Mouse (Mus musculus) kidney, embryonic 14.5 days (tissue): ENCODE results near the gene Ryr3. TPM values are rescaled to one million over a fixed set of nuclear protein-coding genes. Genes with fewer than 3 reads are reported as not detected.

Experiments
- ATAC-seq: fragments of 200-750 bp; cut with Nextera tagmentation; 2 replicates; pipeline ENCODE4 v1.8.0; 2017; ENCODE audit warnings: moderate number of reproducible peaks, mild to moderate bottlenecking, moderate TSS enrichment, moderate library complexity; ENCODE audit not compliant: low FRiP score, low TSS enrichment
- H3K27ac ChIP-seq: fragments of 300-500 bp; sonication (generic); 2 replicates; pipeline ENCODE4 v1.5.1; 2014; ENCODE audit warnings: low read depth, mild to moderate bottlenecking, low read length, moderate library complexity, mixed read lengths
- H3K27me3 ChIP-seq: fragments of 300-500 bp; sonication (generic); 2 replicates; pipeline ENCODE4 v1.6.1; 2014; ENCODE audit warnings: mild to moderate bottlenecking, low read length; ENCODE audit not compliant: control insufficient read depth, insufficient read depth
- H3K36me3 ChIP-seq: fragments of 300-500 bp; sonication (generic); 2 replicates; pipeline ENCODE4 v1.6.1; 2014; ENCODE audit warnings: low read length, mixed read lengths; ENCODE audit not compliant: control insufficient read depth, insufficient read depth
- H3K4me1 ChIP-seq: fragments of 300-500 bp; sonication (generic); 2 replicates; pipeline ENCODE4 v1.6.1; 2014; ENCODE audit warnings: low read length, mixed read lengths; ENCODE audit not compliant: control insufficient read depth, insufficient read depth
- H3K4me2 ChIP-seq: fragments of 300-500 bp; sonication (generic); replicated peaks from 2 replicates; pipeline ENCODE4 v1.6.1; 2014; ENCODE audit warnings: low read depth, mild to moderate bottlenecking, low read length
- H3K4me3 ChIP-seq: fragments of 300-500 bp; sonication (generic); 2 replicates; pipeline ENCODE4 v1.5.1; 2014; ENCODE audit warnings: mild to moderate bottlenecking, low read length
- H3K9ac ChIP-seq: fragments of 300-500 bp; sonication (generic); 2 replicates; pipeline ENCODE4 v1.6.1; 2014; ENCODE audit warnings: low read depth, mild to moderate bottlenecking, low read length, moderate library complexity
- H3K9me3 ChIP-seq: fragments of 300-500 bp; sonication (generic); 2 replicates; pipeline ENCODE4 v1.6.1; 2016; ENCODE audit warnings: low read length; ENCODE audit not compliant: control insufficient read depth
- WGBS: fragments of 180-500 bp; shearing (Covaris S2); extraction: QIAGEN DNeasy Blood & Tissue Kit; methylation state at CpG from one replicate; pipeline ENCODE4 v1.1.7; 2014; 5-methylcytosine and 5-hydroxymethylcytosine counted together
- polyA plus RNA-seq: library from polyadenylated mRNA; unstranded; fragments of >200 nt; fragmentation: Nextera tagmentation; extraction: Ambion mirVana; gene quantifications from 2 replicates; pipeline ENCODE4 v1.2.1, GENCODE M21; 2014

Ryr3 gene
- polyA plus RNA-seq, 1 experiment from 2014 or later = 1.0 TPM

- Histone ChIP-seq H3K36me3 (no peaks in the 10 kb centered on the region), H3K27me3 (no peaks in the 10 kb centered on the region), H3K27ac (no peak overlapping the region), H3K4me1 (no peaks in the 10 kb centered on the region), H3K9ac (no peak overlapping the region), H3K9me3 (no peaks in the 10 kb centered on the region), H3K4me3 (no peak overlapping the region), H3K4me2 (no peak overlapping the region)
- WGBS = 81% methylated on average over 4 of the region's 4 CpGs
- no peak for ATAC-seq
These were observed 306.3 kb downstream of the Ryr3 start for GRCm38 (mm10) chr2:112910579-112910978.

GRCm38 (mm10) chr2:112909142-112909541, 307.8 kb downstream of the Ryr3 start:
- Histone ChIP-seq H3K9ac (no peak overlapping the region), H3K4me2 (no peak overlapping the region), H3K27me3 (no peaks in the 10 kb centered on the region), H3K4me3 (no peak overlapping the region), H3K27ac (no peak overlapping the region), H3K4me1 (no peaks in the 10 kb centered on the region), H3K36me3 (no peaks in the 10 kb centered on the region), H3K9me3 (no peaks in the 10 kb centered on the region)
- no peak for ATAC-seq
- 75% methylated on average over 4 of the region's 4 CpGs for WGBS

- no peak for ATAC-seq
- 75% methylated on average over 5 of the region's 5 CpGs for WGBS
- no peak overlapping the region for H3K27ac ChIP-seq
- H3K9me3 ChIP-seq = no peaks in the 10 kb centered on the region
- H3K4me3 ChIP-seq = no peak overlapping the region
- no peak overlapping the region for H3K4me2 ChIP-seq
- H3K9ac ChIP-seq = no peak overlapping the region
- no peaks in the 10 kb centered on the region for H3K27me3 ChIP-seq
- H3K4me1 ChIP-seq = no peaks in the 10 kb centered on the region
- no peaks in the 10 kb centered on the region for H3K36me3 ChIP-seq
These were observed 316.1 kb downstream of the Ryr3 start for GRCm38 (mm10) chr2:112900747-112901146.

GRCm38 (mm10) chr2:112884456-112885114, 332.3 kb downstream of the Ryr3 start:
- no peaks in the 10 kb centered on the region for H3K27me3 ChIP-seq
- H3K27ac ChIP-seq = no peak overlapping the region
- no peaks in the 10 kb centered on the region for H3K36me3 ChIP-seq
- no peaks in the 10 kb centered on the region for H3K4me1 ChIP-seq
- WGBS = 85% methylated on average over 4 of the region's 4 CpGs
- ATAC-seq = no peak
- H3K4me2 ChIP-seq = no peak overlapping the region
- H3K9ac ChIP-seq = no peak overlapping the region
- no peaks in the 10 kb centered on the region for H3K9me3 ChIP-seq
- no peak overlapping the region for H3K4me3 ChIP-seq

GRCm38 (mm10) chr2:112881805-112882204, 335.1 kb downstream of the Ryr3 start:
- Histone ChIP-seq H3K9me3 (no peaks in the 10 kb centered on the region), H3K9ac (no peak overlapping the region), H3K27me3 (no peaks in the 10 kb centered on the region), H3K4me1 (no peaks in the 10 kb centered on the region), H3K4me2 (no peak overlapping the region), H3K27ac (no peak overlapping the region), H3K4me3 (no peak overlapping the region), H3K36me3 (no peaks in the 10 kb centered on the region)
- no peak for ATAC-seq
- 85% methylated on average over 2 of the region's 2 CpGs for WGBS

GRCm38 (mm10) chr2:112881376-112881775, 335.5 kb downstream of the Ryr3 start:
- H3K27me3 ChIP-seq = no peaks in the 10 kb centered on the region
- 60% methylated on average over 1 of the region's 1 CpGs for WGBS
- no peak overlapping the region for H3K9ac ChIP-seq
- no peaks in the 10 kb centered on the region for H3K4me1 ChIP-seq
- ATAC-seq = no peak
- H3K27ac ChIP-seq = no peak overlapping the region
- no peak overlapping the region for H3K4me3 ChIP-seq
- no peak overlapping the region for H3K4me2 ChIP-seq
- no peaks in the 10 kb centered on the region for H3K36me3 ChIP-seq
- no peaks in the 10 kb centered on the region for H3K9me3 ChIP-seq

- WGBS = 91% methylated on average over 3 of the region's 3 CpGs
- H3K9me3 ChIP-seq = no peaks in the 10 kb centered on the region
- no peak for ATAC-seq
These were observed 339.5 kb downstream of the Ryr3 start for GRCm38 (mm10) chr2:112877404-112877803.

GRCm38 (mm10) chr2:112866043-112866551, 350.8 kb downstream of the Ryr3 start:
- Histone ChIP-seq H3K4me2 (no peak overlapping the region), H3K36me3 (no peaks in the 10 kb centered on the region), H3K4me3 (no peak overlapping the region), H3K9me3 (no peaks in the 10 kb centered on the region), H3K27ac (no peak overlapping the region), H3K9ac (no peak overlapping the region), H3K27me3 (no peaks in the 10 kb centered on the region), H3K4me1 (no peaks in the 10 kb centered on the region)
- WGBS = 74% methylated on average over 2 of the region's 2 CpGs
- no peak for ATAC-seq

More at GRCm38 (mm10) chr2:112877404-112877803, 339.5 kb downstream of the Ryr3 start:
- Histone ChIP-seq H3K9ac (no peak overlapping the region), H3K4me2 (no peak overlapping the region), H3K4me3 (no peak overlapping the region), H3K36me3 (no peaks in the 10 kb centered on the region), H3K27ac (no peak overlapping the region), H3K4me1 (no peaks in the 10 kb centered on the region), H3K27me3 (no peaks in the 10 kb centered on the region)

- 91% methylated on average over 4 of the region's 4 CpGs for WGBS
- no peak for ATAC-seq
- Histone ChIP-seq H3K27ac (no peak overlapping the region), H3K9me3 (no peaks in the 10 kb centered on the region), H3K4me2 (no peak overlapping the region), H3K9ac (no peak overlapping the region), H3K4me3 (no peak overlapping the region), H3K27me3 (no peaks in the 10 kb centered on the region), H3K4me1 (no peaks in the 10 kb centered on the region), H3K36me3 (no peaks in the 10 kb centered on the region)
These were observed 355.1 kb downstream of the Ryr3 start for GRCm38 (mm10) chr2:112861792-112862191.
